ENCODE assay signal across 27 mouse cellular contexts in genomic region chr2:75570246-75570645, GRCm38 (mm10).
A peak's percentile ranks its signal among the peaks of the same experiment; 100 is the strongest.
DNase-seq lines count a peak whose midpoint lies in the region; ATAC-seq lines count a peak whose summit lies in the region.
"Had no signal": no experiment of that assay in that cellular context is flagged by ENCODE, and none has a peak within 500 bp of the region (broad histone marks: within the 10 kb centered on the region; RNA-seq: fewer than 3 reads in every experiment).

No protein-coding gene starts in this region.

- no peaks in the 10 kb centered on the region; the same call in 1 of the 2 replicates for H3K27me3 ChIP-seq in forebrain, embryonic 12.5 days
- H3K27me3 ChIP-seq: CH12.LX; heart, embryonic 12.5 days; heart, embryonic 15.5 days; hindbrain, embryonic 13.5 days; intestine, embryonic 15.5 days had no signal

- no peak for ATAC-seq in forebrain, embryonic 12.5 days (ENCODE audit: low FRiP score)
- ATAC-seq: forebrain, embryonic 14.5 days; hindbrain, embryonic 16.5 days; intestine, embryonic 15.5 days; Patski had no signal

- H3K9me3 ChIP-seq in forebrain, embryonic 12.5 days = no peaks in the 10 kb centered on the region
- H3K9me3 ChIP-seq: forebrain, embryonic 10.5 days; G1E; heart, embryonic 12.5 days; heart, embryonic 15.5 days; hindbrain, embryonic 10.5 days; hindbrain, embryonic 13.5 days; intestine, embryonic 15.5 days had no signal

- peak; percentile 38 to 78 for DNase-seq in adrenal gland, adult (ENCODE audit: inconsistent age in 2 of 2, low spot score in 1 of 2)
- DNase-seq in adrenal gland, postnatal 4 days (ENCODE audit: low spot score in 2 of 2) = no peak
- peak; percentile 56 for DNase-seq in adrenal gland, adult 2 months
- peak; percentile 67 for DNase-seq in adrenal gland, postnatal 14 days
- DNase-seq in layer of hippocampus, adult 18-20 months (ENCODE audit: low spot score in 2 of 2) = no peak
- DNase-seq in heart, adult 18-20 months = no peak
- DNase-seq: B cell, adult 2 months; cerebellum, adult 18-20 months; cerebellum, adult 9-10 months; cerebellum, postnatal 14 days; gastrocnemius, postnatal 10 days; gastrocnemius, postnatal 36 days; heart, postnatal 10 days; heart, postnatal 36 days; kidney, adult 11 months had no signal

- no peaks in the 10 kb centered on the region for H3K36me3 ChIP-seq in forebrain, embryonic 12.5 days (replicated peaks)
- H3K36me3 ChIP-seq: forebrain, embryonic 10.5 days; G1E; heart, embryonic 12.5 days; heart, embryonic 15.5 days; hindbrain, embryonic 10.5 days; hindbrain, embryonic 13.5 days; intestine, embryonic 15.5 days had no signal

- no peaks in the 10 kb centered on the region for H3K4me1 ChIP-seq in forebrain, embryonic 12.5 days
- H3K4me1 ChIP-seq: forebrain, embryonic 10.5 days; heart, embryonic 12.5 days; heart, embryonic 15.5 days; hindbrain, embryonic 10.5 days; hindbrain, embryonic 13.5 days; intestine, embryonic 15.5 days had no signal

- no peak overlapping the region for H3K27ac ChIP-seq in forebrain, embryonic 12.5 days
- H3K27ac ChIP-seq: forebrain, embryonic 10.5 days; heart, embryonic 15.5 days; hindbrain, embryonic 10.5 days; hindbrain, embryonic 13.5 days; intestine, embryonic 15.5 days had no signal

- 83% methylated on average over 2 of the region's 2 CpGs for WGBS in forebrain, embryonic 12.5 days

- H3K4me3 ChIP-seq in forebrain, embryonic 12.5 days (replicated peaks) = no peak overlapping the region
- H3K4me3 ChIP-seq: forebrain, embryonic 10.5 days; heart, embryonic 12.5 days; heart, embryonic 15.5 days; hindbrain, embryonic 10.5 days; hindbrain, embryonic 13.5 days; intestine, embryonic 15.5 days had no signal

- H3K9ac ChIP-seq in forebrain, embryonic 12.5 days = no peak overlapping the region
- H3K9ac ChIP-seq: heart, embryonic 12.5 days; heart, embryonic 15.5 days; hindbrain, embryonic 13.5 days; intestine, embryonic 15.5 days had no signal

- no peak overlapping the region for H3K4me2 ChIP-seq in forebrain, embryonic 12.5 days
- H3K4me2 ChIP-seq: heart, embryonic 12.5 days; heart, embryonic 15.5 days; hindbrain, embryonic 13.5 days; intestine, embryonic 15.5 days had no signal

Comparison
In these comparisons a context has a peak if more than half of its experiments do, and no peak if none do; other contexts are left out.
1. DNase-seq: peak in adrenal gland, adult (2 of 2), adrenal gland, adult 2 months (single experiment) and adrenal gland, postnatal 14 days (single experiment); none in adrenal gland, postnatal 4 days (0 of 2), layer of hippocampus, adult 18-20 months (0 of 2) and heart, adult 18-20 months (0 of 2).